Mouse (Mus musculus) stomach, embryonic 15.5 days (tissue): ENCODE results near the gene Msmp. TPM values are rescaled to one million over a fixed set of nuclear protein-coding genes. Genes with fewer than 3 reads are reported as not detected.

ENCODE experiments used
- ATAC-seq: fragments of 200-750 bp; cut with Nextera tagmentation; 2 replicates; pipeline ENCODE4 v1.8.0; 2017; ENCODE audit warnings: low read depth, moderate number of reproducible peaks, moderate TSS enrichment; ENCODE audit not compliant: insufficient read depth, low FRiP score
- H3K27ac ChIP-seq: fragments of 300-500 bp; sonication (generic); 2 replicates; pipeline ENCODE4 v1.5.1; 2015; ENCODE audit warnings: mild to moderate bottlenecking, inconsistent platforms
- H3K27me3 ChIP-seq: fragments of 300-500 bp; sonication (generic); replicated peaks from 2 replicates; pipeline ENCODE4 v1.6.1; 2015; ENCODE audit warnings: inconsistent platforms
- H3K36me3 ChIP-seq: fragments of 300-500 bp; sonication (generic); 2 replicates; pipeline ENCODE4 v1.6.1; 2015; ENCODE audit warnings: inconsistent platforms
- H3K4me1 ChIP-seq: fragments of 300-500 bp; sonication (generic); 2 replicates; pipeline ENCODE4 v1.6.1; 2015; ENCODE audit warnings: inconsistent platforms
- H3K4me2 ChIP-seq: fragments of 300-500 bp; sonication (generic); 2 replicates; pipeline ENCODE4 v1.6.1; 2015; ENCODE audit warnings: mild to moderate bottlenecking, inconsistent platforms
- H3K4me3 ChIP-seq: fragments of 300-500 bp; sonication (generic); replicated peaks from 2 replicates; pipeline ENCODE4 v1.5.1; 2015; ENCODE audit warnings: inconsistent platforms
- H3K9ac ChIP-seq: fragments of 300-500 bp; sonication (generic); 2 replicates; pipeline ENCODE4 v1.6.1; 2015; ENCODE audit warnings: inconsistent platforms
- H3K9me3 ChIP-seq: fragments of 300-500 bp; sonication (generic); 2 replicates; pipeline ENCODE4 v1.6.1; 2016; ENCODE audit warnings: inconsistent platforms
- WGBS: fragments of 180-500 bp; shearing (Covaris S2); methylation state at CpG from one replicate; pipeline ENCODE4 v1.1.7; 2015; 5-methylcytosine and 5-hydroxymethylcytosine counted together
- microRNA-seq: library from miRNA; unstranded; fragments of <30 nt; microRNA quantifications from one replicate; pipeline ENCODE4, GENCODE M21; 2016
- polyA plus RNA-seq: library from polyadenylated mRNA; unstranded; fragments of >200 nt; fragmentation: Nextera tagmentation; extraction: Ambion mirVana; gene quantifications from 2 replicates; pipeline ENCODE4 v1.2.1, GENCODE M21; 2015

The Msmp gene
- polyA plus RNA-seq, 1 experiment from 2014 or later: 0.85 TPM

- no peaks in the 10 kb centered on the region for H3K27me3 ChIP-seq
- H3K4me1 ChIP-seq: no peaks in the 10 kb centered on the region
- ATAC-seq: no peak
- H3K4me2 ChIP-seq: no peak overlapping the region
- H3K9me3 ChIP-seq: no peaks in the 10 kb centered on the region
- WGBS: 84% methylated on average over 9 of the region's 9 CpGs
- H3K27ac ChIP-seq: no peak overlapping the region
- no peak overlapping the region for H3K9ac ChIP-seq
- H3K4me3 ChIP-seq: no peak overlapping the region
- peaks cover 65% of the 10 kb centered on the region for H3K36me3 ChIP-seq
These were observed 51.0 kb downstream of the Msmp start for GRCm38 (mm10) chr4:43533270-43533669.

Small RNA genes within 50 kb of the gene (microRNA-seq; reads per million reads assigned to microRNA genes)
- gene Gm25262: not detected

Other genes starting within 250 kb of the Msmp start
- 16.3 and 17.2 TPM in 2 replicates for gene Rusc2, start 202.5 kb downstream of the Msmp start, polyA plus RNA-seq
- 0.22 TPM in 1 of 2 replicates, not detected in the other for gene Fam166b, start 155.4 kb downstream of the Msmp start, polyA plus RNA-seq
- gene Tesk1, start 142.6 kb downstream of the Msmp start, polyA plus RNA-seq: 6.2 and 7.4 TPM in 2 replicates
- 3.3 and 5.2 TPM in 2 replicates for gene Cd72, start 129.9 kb downstream of the Msmp start, polyA plus RNA-seq
- gene Sit1, start 100.8 kb downstream of the Msmp start, polyA plus RNA-seq: not detected in 2 replicates
- 104 and 105 TPM in 2 replicates for gene Ccdc107, start 91.6 kb downstream of the Msmp start, polyA plus RNA-seq
- gene Arhgef39, start 84.8 kb downstream of the Msmp start, polyA plus RNA-seq: 44.5 and 52.0 TPM in 2 replicates
- 30.9 and 45.8 TPM in 2 replicates for gene Car9, start 77.5 kb downstream of the Msmp start, polyA plus RNA-seq
- gene Tpm2, start 60.7 kb downstream of the Msmp start, polyA plus RNA-seq: 795 and 837 TPM in 2 replicates
- gene Creb3, start 22.2 kb downstream of the Msmp start, polyA plus RNA-seq: 69.4 and 70.8 TPM in 2 replicates
- gene Tln1, start 21.8 kb downstream of the Msmp start, polyA plus RNA-seq: 76.9 and 81.1 TPM in 2 replicates
- gene Rgp1, start 5.8 kb downstream of the Msmp start, polyA plus RNA-seq: 24.5 and 30.8 TPM in 2 replicates
- gene Gba2, start 5.6 kb downstream of the Msmp start, polyA plus RNA-seq: 15.6 and 16.1 TPM in 2 replicates
- gene Npr2, start 47.4 kb upstream of the Msmp start, polyA plus RNA-seq: 9.3 TPM in 2 replicates
- 0.80 and 1.0 TPM in 2 replicates for gene Spag8, start 69.1 kb upstream of the Msmp start, polyA plus RNA-seq
- gene Hint2, start 72.0 kb upstream of the Msmp start, polyA plus RNA-seq: 108 and 116 TPM in 2 replicates
- 4.0 and 4.6 TPM in 2 replicates for gene Tmem8b, start 84.5 kb upstream of the Msmp start, polyA plus RNA-seq
- gene Fam221b, start 84.7 kb upstream of the Msmp start, polyA plus RNA-seq: 2.5 and 4.1 TPM in 2 replicates
- gene Olfr70, start 116.3 kb upstream of the Msmp start, polyA plus RNA-seq: not detected in 2 replicates
- not detected in 2 replicates for gene Olfr71, start 125.8 kb upstream of the Msmp start, polyA plus RNA-seq
- gene Hrct1, start 142.7 kb upstream of the Msmp start, polyA plus RNA-seq: 0.67 and 0.87 TPM in 2 replicates
- 0.09 and 0.18 TPM in 2 replicates for gene Spaar, start 145.5 kb upstream of the Msmp start, polyA plus RNA-seq
- gene Olfr159, start 186.5 kb upstream of the Msmp start, polyA plus RNA-seq: not detected in 2 replicates
- gene Olfr156, start 239.4 kb upstream of the Msmp start, polyA plus RNA-seq: not detected in 2 replicates